Mouse (Mus musculus) erythroblast, embryonic 14.5 days (primary cell): ENCODE data around the gene Ncaph2.

Experiments used
- GATA1 ChIP-seq: IDR thresholded peaks from 2 replicates; pipeline ENCODE4 v1.6.1; 2012; ENCODE audit warnings: low read length, inconsistent platforms, mixed read lengths
- TAL1 ChIP-seq: IDR thresholded peaks from 3 replicates; pipeline ENCODE4 v1.6.1; 2012; ENCODE audit warnings: low read length, inconsistent platforms, mixed read lengths

DNA sequence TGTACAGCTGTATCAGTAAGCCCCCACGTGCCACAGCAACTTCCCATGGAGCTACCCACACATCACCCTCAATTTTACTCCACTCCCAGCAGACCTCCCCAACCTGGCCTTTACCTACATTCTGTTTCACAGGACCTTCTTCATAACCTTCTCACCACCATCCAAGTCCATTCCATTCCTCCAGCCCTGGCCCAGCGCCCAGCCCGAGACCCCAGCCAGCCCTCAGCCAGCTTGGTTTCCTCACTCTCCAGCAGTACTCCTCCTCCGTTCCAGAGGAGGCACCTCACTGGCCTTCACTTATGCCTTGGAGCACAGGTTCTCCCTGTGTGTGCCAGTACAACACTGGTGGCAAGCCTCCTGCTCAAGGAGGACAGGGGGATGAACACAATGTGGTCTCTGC, 42.2 kb upstream of the Ncaph2 start:
- no peak for TF ChIP-seq GATA1
- TF ChIP-seq TAL1 = no peak
